ENCODE assay signal across 8 mouse cellular contexts in genomic region chr2:154402811-154403210, GRCm38 (mm10). TPM values are rescaled to one million over a fixed set of nuclear protein-coding genes. Genes with fewer than 3 reads are reported as not detected.
DNase-seq lines count a peak whose midpoint lies in the region; ATAC-seq lines count a peak whose summit lies in the region.

No protein-coding gene starts in this region.

- peak; percentile 15 for DNase-seq in hindbrain, embryonic 10.5 days (ENCODE audit: low spot score)
- DNase-seq in skeletal muscle tissue, adult 2 months (ENCODE audit: low read depth, low spot score), result peak; percentile 82
- no peak for DNase-seq in cerebellum, adult 11 months

- H3K4me2 ChIP-seq in midbrain, embryonic 12.5 days (replicated peaks), result no peak overlapping the region
- no peak overlapping the region for H3K4me2 ChIP-seq in midbrain, embryonic 16.5 days (ENCODE audit: low read length)
- H3K4me2 ChIP-seq in limb, embryonic 15.5 days, result peak overlapping the region; percentile 17; the same call in 1 of the 2 replicates
- no peak overlapping the region for H3K4me2 ChIP-seq in forebrain, embryonic 12.5 days

- no peaks in the 10 kb centered on the region for H3K9me3 ChIP-seq in midbrain, embryonic 12.5 days
- no peaks in the 10 kb centered on the region for H3K9me3 ChIP-seq in midbrain, embryonic 16.5 days (replicated peaks; ENCODE audit: control insufficient read depth, low read length, poor library complexity, severe bottlenecking)
- no peaks in the 10 kb centered on the region for H3K9me3 ChIP-seq in hindbrain, embryonic 10.5 days
- no peaks in the 10 kb centered on the region for H3K9me3 ChIP-seq in limb, embryonic 15.5 days
- H3K9me3 ChIP-seq in forebrain, embryonic 12.5 days, result no peaks in the 10 kb centered on the region

- no peak overlapping the region for H3K9ac ChIP-seq in midbrain, embryonic 12.5 days (replicated peaks)
- no peak overlapping the region for H3K9ac ChIP-seq in midbrain, embryonic 16.5 days (ENCODE audit: low read depth, low read length)
- H3K9ac ChIP-seq in limb, embryonic 15.5 days, result no peak overlapping the region
- H3K9ac ChIP-seq in forebrain, embryonic 12.5 days, result no peak overlapping the region

- no peaks in the 10 kb centered on the region for H3K36me3 ChIP-seq in midbrain, embryonic 12.5 days
- H3K36me3 ChIP-seq in midbrain, embryonic 16.5 days (ENCODE audit: control insufficient read depth, insufficient read depth, low read length), result no peaks in the 10 kb centered on the region
- 0 out of 2 replicates have a peak, but pooled peaks cover 6% of the 10 kb centered on the region for H3K36me3 ChIP-seq in hindbrain, embryonic 10.5 days
- H3K36me3 ChIP-seq in limb, embryonic 15.5 days, result no peaks in the 10 kb centered on the region
- no peaks in the 10 kb centered on the region for H3K36me3 ChIP-seq in forebrain, embryonic 12.5 days (replicated peaks)

- WGBS in midbrain, embryonic 12.5 days, result 37% methylated on average over 7 of the region's 7 CpGs
- WGBS in midbrain, embryonic 16.5 days, result 32% methylated on average over 7 of the region's 7 CpGs
- 59% methylated on average over 7 of the region's 7 CpGs for WGBS in hindbrain, embryonic 10.5 days
- 4% methylated on average over 7 of the region's 7 CpGs for WGBS in limb, embryonic 15.5 days
- WGBS in forebrain, embryonic 12.5 days, result 33% methylated on average over 7 of the region's 7 CpGs

- peak overlapping the region; percentile 25; the same call in 1 of the 2 replicates for H3K27ac ChIP-seq in midbrain, embryonic 12.5 days (replicated peaks)
- no peak overlapping the region for H3K27ac ChIP-seq in midbrain, embryonic 16.5 days (ENCODE audit: low read length)
- H3K27ac ChIP-seq in brown adipose tissue, adult 24 weeks (replicated peaks; ENCODE audit: low read depth, low read length), result peak overlapping the region; percentile 50; the same call in 1 of the 2 replicates
- no peak overlapping the region for H3K27ac ChIP-seq in hindbrain, embryonic 10.5 days
- H3K27ac ChIP-seq in limb, embryonic 15.5 days, result peak overlapping the region; percentile 51; the same call in 1 of the 2 replicates
- no peak overlapping the region for H3K27ac ChIP-seq in forebrain, embryonic 12.5 days

- H3K4me3 ChIP-seq in midbrain, embryonic 12.5 days, result no peak overlapping the region
- H3K4me3 ChIP-seq in midbrain, embryonic 16.5 days (ENCODE audit: low read depth, low read length), result no peak overlapping the region
- no peak overlapping the region for H3K4me3 ChIP-seq in brown adipose tissue, adult 24 weeks (ENCODE audit: insufficient read depth, low read depth, low read length)
- no peak overlapping the region for H3K4me3 ChIP-seq in hindbrain, embryonic 10.5 days
- no peak overlapping the region for H3K4me3 ChIP-seq in limb, embryonic 15.5 days
- no peak overlapping the region for H3K4me3 ChIP-seq in forebrain, embryonic 12.5 days (replicated peaks)

- peaks cover 23% of the 10 kb centered on the region for H3K4me1 ChIP-seq in midbrain, embryonic 12.5 days
- H3K4me1 ChIP-seq in midbrain, embryonic 16.5 days (ENCODE audit: control insufficient read depth, insufficient read depth, low read length), result peaks cover 12% of the 10 kb centered on the region
- H3K4me1 ChIP-seq in brown adipose tissue, adult 24 weeks (ENCODE audit: control insufficient read depth, insufficient read depth, insufficient read length, low read length), result 0 out of 2 replicates have a peak, but pooled peaks cover 9% of the 10 kb centered on the region
- H3K4me1 ChIP-seq in hindbrain, embryonic 10.5 days (replicated peaks), result peaks cover 14% of the 10 kb centered on the region
- H3K4me1 ChIP-seq in limb, embryonic 15.5 days, result peaks cover 34% of the 10 kb centered on the region
- H3K4me1 ChIP-seq in forebrain, embryonic 12.5 days, result peaks cover 23% of the 10 kb centered on the region; the same call in 1 of the 2 replicates

- no peak for ATAC-seq in midbrain, embryonic 12.5 days (ENCODE audit: low FRiP score, low read depth)
- no peak for ATAC-seq in midbrain, embryonic 16.5 days
- peak; percentile 54; the same call in 1 of the 2 replicates for ATAC-seq in limb, embryonic 15.5 days (ENCODE audit: insufficient number of reproducible peaks, low FRiP score, low TSS enrichment, low read depth)
- no peak for ATAC-seq in forebrain, embryonic 12.5 days (ENCODE audit: low FRiP score)

- H3K27me3 ChIP-seq in midbrain, embryonic 12.5 days, result peaks cover 14% of the 10 kb centered on the region
- no peaks in the 10 kb centered on the region for H3K27me3 ChIP-seq in midbrain, embryonic 16.5 days (ENCODE audit: control insufficient read depth, insufficient read depth, low read depth, low read length)
- peaks cover 17% of the 10 kb centered on the region for H3K27me3 ChIP-seq in hindbrain, embryonic 10.5 days (ENCODE audit: insufficient read depth, poor library complexity, severe bottlenecking)
- no peaks in the 10 kb centered on the region for H3K27me3 ChIP-seq in limb, embryonic 15.5 days
- peaks cover 25% of the 10 kb centered on the region for H3K27me3 ChIP-seq in forebrain, embryonic 12.5 days

RNA-seq across cellular contexts. Expression of gene Snta1, which starts 5.1 kb away (rescaled TPM):
- polyA plus RNA-seq in midbrain, embryonic 12.5 days (2016; fragmentation: Nextera tagmentation; extraction: Ambion mirVana), result 7.1 and 8.6 TPM in 2 replicates
- 9.2 and 12.3 TPM in 2 replicates for polyA plus RNA-seq in midbrain, embryonic 16.5 days (2015; fragmentation: Nextera tagmentation; extraction: Ambion mirVana)
- 17.1 and 29.6 TPM in 2 replicates for polyA plus RNA-seq in brown adipose tissue, adult 24 weeks (2012; ENCODE audit: insufficient read depth, insufficient read length, missing spikeins)
- polyA plus RNA-seq in hindbrain, embryonic 10.5 days (2016; fragmentation: Nextera tagmentation; extraction: Ambion mirVana), result 5.3 and 7.9 TPM in 2 replicates
- polyA plus RNA-seq in limb, embryonic 15.5 days (2015; fragmentation: Nextera tagmentation; extraction: Ambion mirVana), result 10.2 and 14.5 TPM in 2 replicates
- 3.9 and 4.2 TPM in 2 replicates for polyA plus RNA-seq in forebrain, embryonic 12.5 days (2016; fragmentation: Nextera tagmentation; extraction: Ambion mirVana)

RNA-seq across cellular contexts. Expression of gene Cdk5rap1, which starts 30.0 kb away (rescaled TPM):
- polyA plus RNA-seq in midbrain, embryonic 12.5 days (2016; fragmentation: Nextera tagmentation; extraction: Ambion mirVana), result 14.3 and 15.4 TPM in 2 replicates
- polyA plus RNA-seq in midbrain, embryonic 16.5 days (2015; fragmentation: Nextera tagmentation; extraction: Ambion mirVana), result 12.2 and 16.3 TPM in 2 replicates
- polyA plus RNA-seq in brown adipose tissue, adult 24 weeks (2012; ENCODE audit: insufficient read depth, insufficient read length, missing spikeins), result 7.1 and 12.7 TPM in 2 replicates
- polyA plus RNA-seq in hindbrain, embryonic 10.5 days (2016; fragmentation: Nextera tagmentation; extraction: Ambion mirVana), result 13.9 and 16.0 TPM in 2 replicates
- polyA plus RNA-seq in limb, embryonic 15.5 days (2015; fragmentation: Nextera tagmentation; extraction: Ambion mirVana), result 15.9 and 18.1 TPM in 2 replicates
- polyA plus RNA-seq in forebrain, embryonic 12.5 days (2016; fragmentation: Nextera tagmentation; extraction: Ambion mirVana), result 12.8 and 15.2 TPM in 2 replicates

RNA-seq across cellular contexts. Expression of gene Cbfa2t2, which starts 33.5 kb away (rescaled TPM):
- 91.8 and 94.9 TPM in 2 replicates for polyA plus RNA-seq in midbrain, embryonic 12.5 days (2016; fragmentation: Nextera tagmentation; extraction: Ambion mirVana)
- 50.2 and 53.1 TPM in 2 replicates for polyA plus RNA-seq in midbrain, embryonic 16.5 days (2015; fragmentation: Nextera tagmentation; extraction: Ambion mirVana)
- 6.9 and 7.9 TPM in 2 replicates for polyA plus RNA-seq in brown adipose tissue, adult 24 weeks (2012; ENCODE audit: insufficient read depth, insufficient read length, missing spikeins)
- 79.1 and 84.9 TPM in 2 replicates for polyA plus RNA-seq in hindbrain, embryonic 10.5 days (2016; fragmentation: Nextera tagmentation; extraction: Ambion mirVana)
- polyA plus RNA-seq in limb, embryonic 15.5 days (2015; fragmentation: Nextera tagmentation; extraction: Ambion mirVana), result 37.7 and 41.3 TPM in 2 replicates
- polyA plus RNA-seq in forebrain, embryonic 12.5 days (2016; fragmentation: Nextera tagmentation; extraction: Ambion mirVana), result 75.6 and 84.0 TPM in 2 replicates

Comparison
In these comparisons a context has a peak if more than half of its experiments do, and no peak if none do; other contexts are left out.
1. H3K27ac ChIP-seq: peak in midbrain, embryonic 12.5 days (single experiment), brown adipose tissue, adult 24 weeks (single experiment) and limb, embryonic 15.5 days (single experiment); none in midbrain, embryonic 16.5 days (single experiment), hindbrain, embryonic 10.5 days (single experiment) and forebrain, embryonic 12.5 days (single experiment).